Comparison of ENCODE assay signal across 20 mouse cellular contexts in the genomic region with DNA sequence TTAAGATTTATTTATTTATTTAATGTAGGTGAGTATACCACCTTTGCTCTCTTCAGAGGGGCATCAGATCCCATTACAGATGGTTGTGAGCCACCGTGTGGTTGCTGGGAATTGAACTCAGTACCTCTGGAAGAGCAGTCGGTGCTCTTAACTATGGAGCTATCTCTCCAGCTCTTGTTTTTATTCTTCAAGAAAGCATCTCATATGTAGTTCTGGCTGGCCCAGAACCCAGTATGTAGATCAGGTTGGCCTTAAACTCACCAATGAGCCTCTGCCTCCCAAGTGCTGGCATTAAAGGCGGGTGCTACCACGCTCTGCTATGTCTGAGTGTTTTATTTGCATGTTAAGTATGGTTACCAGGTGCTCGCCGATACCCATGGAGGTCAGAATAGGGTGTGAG.
"Had no signal": no experiment of that assay in that cellular context is flagged by ENCODE, and none has a peak within 500 bp of the region (broad histone marks: within the 10 kb centered on the region; RNA-seq: fewer than 3 reads in every experiment).

No protein-coding gene starts in this region.

- H3K9ac ChIP-seq: hindbrain, embryonic 12.5 days; hindbrain, embryonic 14.5 days; intestine, embryonic 15.5 days; limb, embryonic 12.5 days had no signal

- DNase-seq: gastrocnemius, adult 2 months; gastrocnemius, postnatal 10 days; gastrocnemius, postnatal 25 days; heart, adult 18-20 months; heart, postnatal 10 days; heart, postnatal 4 days; kidney, adult 18-20 months; kidney, adult 8-10 months; kidney, postnatal 4 days; liver had no signal

- H3K9me3 ChIP-seq: hindbrain, embryonic 10.5 days; hindbrain, embryonic 12.5 days; intestine, embryonic 15.5 days; limb, embryonic 10.5 days; limb, embryonic 12.5 days had no signal

- H3K27ac ChIP-seq: gastrocnemius, adult 2 months; hindbrain, embryonic 10.5 days; hindbrain, embryonic 12.5 days; hindbrain, embryonic 14.5 days; intestine, embryonic 15.5 days; layer of hippocampus, adult 2 months; left cerebral cortex, adult 2 months; limb, embryonic 12.5 days had no signal

- H3K36me3 ChIP-seq: hindbrain, embryonic 10.5 days; hindbrain, embryonic 12.5 days; intestine, embryonic 15.5 days; limb, embryonic 10.5 days; limb, embryonic 12.5 days had no signal

- H3K4me3 ChIP-seq: hindbrain, embryonic 10.5 days; hindbrain, embryonic 12.5 days; intestine, embryonic 15.5 days; layer of hippocampus, adult 2 months; left cerebral cortex, adult 2 months; limb, embryonic 12.5 days had no signal

- H3K4me2 ChIP-seq: hindbrain, embryonic 12.5 days; hindbrain, embryonic 14.5 days had no signal

- ATAC-seq: hindbrain, embryonic 16.5 days; intestine, embryonic 15.5 days; intestine, postnatal 0 days had no signal
